Mouse (Mus musculus): Measurements from ENCODE around the gene G0s2. TPM values are rescaled to one million over a fixed set of nuclear protein-coding genes. Genes with fewer than 3 reads are reported as not detected.

Gene G0s2
- polyA plus RNA-seq, 1 experiment from 2014 or later = 7.9 TPM

DNA sequence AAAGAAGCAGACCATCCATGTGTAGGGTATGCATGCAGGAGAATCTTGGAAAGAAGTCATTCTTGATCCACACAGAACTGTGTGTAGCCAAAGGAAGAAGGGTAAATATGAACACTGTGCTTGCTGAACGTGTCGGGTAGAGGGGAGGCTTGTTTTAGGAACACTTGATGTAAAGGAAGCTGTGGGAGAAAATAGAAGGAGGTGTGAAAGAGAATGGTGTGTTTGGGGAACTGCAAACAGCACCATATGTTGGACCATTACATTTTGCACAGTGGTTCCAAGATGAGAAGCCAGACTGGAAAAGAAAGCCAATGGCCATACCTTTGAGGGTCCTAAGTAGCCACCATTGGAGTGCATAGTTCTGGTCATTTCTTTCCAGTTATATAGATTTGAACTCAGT, 23.0 kb downstream of the G0s2 start:
- H3K4me1 ChIP-seq (ENCODE audit: control insufficient read depth, insufficient read depth, low read length) = no peaks in the 10 kb centered on the region

DNA sequence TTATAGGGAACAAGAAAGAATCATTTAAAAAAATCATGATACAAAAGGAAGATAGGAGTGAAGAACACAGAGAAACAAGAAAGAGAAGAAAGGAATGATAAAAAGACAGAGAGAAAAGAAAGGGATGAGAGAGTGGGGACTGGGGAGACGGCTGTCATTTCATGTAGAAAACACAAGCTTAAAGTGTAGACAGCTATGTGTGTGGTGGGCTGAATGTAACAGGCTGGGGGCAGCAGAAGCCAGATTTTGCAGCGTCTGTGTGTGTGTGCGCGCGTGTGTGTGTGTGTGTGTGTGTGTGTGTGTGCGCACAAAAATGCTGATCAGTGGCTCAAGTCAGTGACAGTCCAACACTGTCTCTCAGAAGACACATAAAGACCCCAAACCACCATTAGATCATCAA, 28.8 kb downstream of the G0s2 start:
- no peaks in the 10 kb centered on the region for H3K9me3 ChIP-seq (ENCODE audit: control insufficient read depth, low read length)
- H3K9ac ChIP-seq (ENCODE audit: low read length) = no peak overlapping the region
- no peak for DNase-seq (ENCODE audit: low spot score, missing footprints)
- H3K4me3 ChIP-seq (ENCODE audit: low read depth, low read length) = no peak overlapping the region
- no peak overlapping the region for H3K27ac ChIP-seq (ENCODE audit: low read depth, low read length)
- 81% methylated on average over 6 of the region's 6 CpGs for WGBS
- no peaks in the 10 kb centered on the region for H3K27me3 ChIP-seq (ENCODE audit: control insufficient read depth, insufficient read depth, low read length)
- H3K4me1 ChIP-seq (ENCODE audit: control insufficient read depth, insufficient read depth, low read length) = no peaks in the 10 kb centered on the region
- H3K4me2 ChIP-seq = no peak overlapping the region
- ATAC-seq (ENCODE audit: low FRiP score) = no peak
- H3K36me3 ChIP-seq (ENCODE audit: control insufficient read depth, insufficient read depth, low read length) = no peaks in the 10 kb centered on the region

More for the DNA sequence above, 23.0 kb downstream of the G0s2 start:
- H3K27ac ChIP-seq (ENCODE audit: low read depth, low read length) = no peak overlapping the region
- no peaks in the 10 kb centered on the region for H3K36me3 ChIP-seq (ENCODE audit: control insufficient read depth, insufficient read depth, low read length)
- H3K4me2 ChIP-seq = no peak overlapping the region
- WGBS = 80% methylated on average over 2 of the region's 2 CpGs
- H3K9ac ChIP-seq (ENCODE audit: low read length) = no peak overlapping the region
- H3K9me3 ChIP-seq (ENCODE audit: control insufficient read depth, low read length) = no peaks in the 10 kb centered on the region
- DNase-seq (ENCODE audit: low spot score, missing footprints) = no peak
- H3K27me3 ChIP-seq (ENCODE audit: control insufficient read depth, insufficient read depth, low read length) = no peaks in the 10 kb centered on the region
- H3K4me3 ChIP-seq (ENCODE audit: low read depth, low read length) = no peak overlapping the region
- ATAC-seq (ENCODE audit: low FRiP score) = no peak

DNA sequence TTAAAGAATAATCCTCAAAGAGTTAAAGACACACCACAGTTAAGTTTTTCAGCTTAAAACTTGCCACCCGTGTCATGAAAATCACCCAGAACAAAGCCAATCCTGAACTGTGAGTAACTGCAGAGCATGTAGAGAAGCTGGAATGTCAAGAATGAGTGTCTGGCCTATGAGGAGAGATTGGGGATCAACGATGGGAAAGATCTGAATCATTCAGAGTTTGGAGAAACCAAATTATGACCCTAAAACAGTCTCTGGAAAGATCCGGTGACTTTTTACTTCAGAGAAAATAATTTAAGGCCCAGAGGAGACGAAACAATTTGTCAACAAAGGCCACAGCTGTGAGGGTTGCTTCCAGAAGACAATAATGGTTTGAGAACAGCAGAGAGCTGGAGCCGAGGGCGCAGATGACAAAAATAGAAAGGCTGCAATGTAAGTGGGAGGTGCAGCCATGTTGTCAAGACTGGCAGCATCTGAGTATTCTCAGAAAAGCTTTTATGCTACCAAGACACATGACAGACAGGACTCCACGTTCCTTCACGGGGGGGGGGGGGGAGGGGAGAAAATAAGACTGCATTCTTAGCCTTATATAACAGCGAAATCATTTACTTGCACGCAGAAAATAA, 29.3 kb downstream of the G0s2 start:
- Histone ChIP-seq H3K36me3 (ENCODE audit: control insufficient read depth, insufficient read depth, low read length) (no peaks in the 10 kb centered on the region), H3K9ac (ENCODE audit: low read length) (no peak overlapping the region), H3K4me1 (ENCODE audit: control insufficient read depth, insufficient read depth, low read length) (no peaks in the 10 kb centered on the region), H3K9me3 (ENCODE audit: control insufficient read depth, low read length) (no peaks in the 10 kb centered on the region), H3K4me2 (no peak overlapping the region), H3K27me3 (ENCODE audit: control insufficient read depth, insufficient read depth, low read length) (no peaks in the 10 kb centered on the region), H3K27ac (ENCODE audit: low read depth, low read length) (no peak overlapping the region), H3K4me3 (ENCODE audit: low read depth, low read length) (no peak overlapping the region)
- no peak for ATAC-seq (ENCODE audit: low FRiP score)
- no peak for DNase-seq (ENCODE audit: low spot score, missing footprints)
- 76% methylated on average over 10 of the region's 10 CpGs for WGBS

DNA sequence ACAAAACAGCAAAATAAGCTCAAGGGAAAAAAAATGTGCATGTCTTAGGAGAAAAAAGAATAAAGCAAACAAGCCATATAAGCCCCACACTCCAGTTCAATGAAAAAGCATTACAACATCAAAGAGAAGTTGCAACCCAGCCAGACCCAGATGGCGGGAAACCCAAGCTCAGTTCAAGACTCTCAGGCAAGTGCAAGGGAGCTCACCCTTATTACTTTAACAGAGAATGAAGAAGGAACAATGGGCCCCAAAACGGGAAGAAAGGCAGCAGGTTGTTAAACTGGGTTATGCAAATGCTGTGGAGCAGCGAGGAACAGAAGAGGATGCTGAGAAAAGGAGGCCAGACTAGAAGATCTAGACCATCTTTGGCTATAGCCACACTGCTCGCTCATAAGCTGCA, 30.2 kb downstream of the G0s2 start:
- no peak for DNase-seq (ENCODE audit: low spot score, missing footprints)
- H3K4me2 ChIP-seq = no peak overlapping the region
- no peak overlapping the region for H3K9ac ChIP-seq (ENCODE audit: low read length)
- H3K4me3 ChIP-seq (ENCODE audit: low read depth, low read length) = no peak overlapping the region
- no peaks in the 10 kb centered on the region for H3K27me3 ChIP-seq (ENCODE audit: control insufficient read depth, insufficient read depth, low read length)
- 54% methylated on average over 4 of the region's 4 CpGs for WGBS
- ATAC-seq (ENCODE audit: low FRiP score) = no peak
- H3K4me1 ChIP-seq (ENCODE audit: control insufficient read depth, insufficient read depth, low read length) = no peaks in the 10 kb centered on the region
- no peaks in the 10 kb centered on the region for H3K9me3 ChIP-seq (ENCODE audit: control insufficient read depth, low read length)
- no peaks in the 10 kb centered on the region for H3K36me3 ChIP-seq (ENCODE audit: control insufficient read depth, insufficient read depth, low read length)
- no peak overlapping the region for H3K27ac ChIP-seq (ENCODE audit: low read depth, low read length)

DNA sequence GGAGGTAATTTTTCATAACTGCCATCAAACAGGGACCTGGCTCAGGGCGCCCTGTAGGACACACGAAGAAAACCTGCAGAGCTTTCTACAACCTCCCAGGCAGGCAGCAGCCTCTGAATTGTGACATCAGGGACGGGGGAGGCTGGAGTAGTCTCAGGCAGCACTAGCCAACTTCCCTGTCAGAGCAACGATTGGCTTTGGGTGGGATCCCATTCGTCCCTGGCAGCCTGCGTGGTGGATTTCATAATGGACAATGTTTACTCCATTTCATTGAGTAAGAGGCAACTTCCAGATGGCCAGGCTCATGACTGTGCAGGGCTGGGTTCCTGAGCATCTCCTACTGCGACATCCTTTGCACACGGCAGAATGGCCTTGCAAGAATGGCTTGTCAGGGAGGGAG, 30.8 kb downstream of the G0s2 start:
- Histone ChIP-seq H3K4me1 (ENCODE audit: control insufficient read depth, insufficient read depth, low read length) (no peaks in the 10 kb centered on the region), H3K36me3 (ENCODE audit: control insufficient read depth, insufficient read depth, low read length) (no peaks in the 10 kb centered on the region), H3K9me3 (ENCODE audit: control insufficient read depth, low read length) (no peaks in the 10 kb centered on the region), H3K4me3 (ENCODE audit: low read depth, low read length) (no peak overlapping the region), H3K4me2 (no peak overlapping the region), H3K27me3 (ENCODE audit: control insufficient read depth, insufficient read depth, low read length) (no peaks in the 10 kb centered on the region), H3K9ac (ENCODE audit: low read length) (no peak overlapping the region), H3K27ac (ENCODE audit: low read depth, low read length) (no peak overlapping the region)
- WGBS = 80% methylated on average over 8 of the region's 8 CpGs
- ATAC-seq (ENCODE audit: low FRiP score) (no peak), DNase-seq (ENCODE audit: low spot score, missing footprints) (no peak)

DNA sequence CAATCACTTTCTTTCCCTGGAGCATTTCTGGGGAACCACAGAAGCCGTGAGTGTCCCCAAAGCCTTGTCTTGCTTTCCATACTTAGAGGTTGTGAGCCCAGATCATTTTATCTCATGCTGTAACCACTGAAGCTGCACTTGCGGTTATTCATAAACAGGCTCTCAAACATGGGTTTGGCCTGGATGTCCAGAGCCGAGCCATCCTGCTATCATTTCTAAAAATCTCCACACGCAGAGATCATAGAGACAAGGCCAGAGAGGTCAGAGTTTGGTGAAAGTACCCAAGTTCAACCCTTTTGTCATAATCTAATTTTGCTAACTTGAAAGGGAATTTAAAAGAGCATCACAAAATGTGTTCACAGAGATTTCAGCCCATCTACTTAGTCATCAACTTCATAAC, 31.6 kb downstream of the G0s2 start:
- Histone ChIP-seq H3K9ac (ENCODE audit: low read length) (no peak overlapping the region), H3K27ac (ENCODE audit: low read depth, low read length) (no peak overlapping the region), H3K27me3 (ENCODE audit: control insufficient read depth, insufficient read depth, low read length) (no peaks in the 10 kb centered on the region), H3K36me3 (ENCODE audit: control insufficient read depth, insufficient read depth, low read length) (no peaks in the 10 kb centered on the region), H3K4me1 (ENCODE audit: control insufficient read depth, insufficient read depth, low read length) (no peaks in the 10 kb centered on the region), H3K4me3 (ENCODE audit: low read depth, low read length) (no peak overlapping the region), H3K4me2 (no peak overlapping the region), H3K9me3 (ENCODE audit: control insufficient read depth, low read length) (no peaks in the 10 kb centered on the region)
- WGBS = 96% methylated on average over 4 of the region's 4 CpGs
- DNase-seq (ENCODE audit: low spot score, missing footprints) = no peak
- ATAC-seq (ENCODE audit: low FRiP score) = no peak

GRCm38 (mm10) chr1:193238426-193238825, 34.6 kb downstream of the G0s2 start:
- DNase-seq (ENCODE audit: low spot score, missing footprints) (no peak), ATAC-seq (ENCODE audit: low FRiP score) (no peak)
- H3K4me3 ChIP-seq (ENCODE audit: low read depth, low read length) = no peak overlapping the region
- H3K27ac ChIP-seq (ENCODE audit: low read depth, low read length) = no peak overlapping the region
- H3K9me3 ChIP-seq (ENCODE audit: control insufficient read depth, low read length) = no peaks in the 10 kb centered on the region
- no peaks in the 10 kb centered on the region for H3K4me1 ChIP-seq (ENCODE audit: control insufficient read depth, insufficient read depth, low read length)
- H3K9ac ChIP-seq (ENCODE audit: low read length) = no peak overlapping the region
- no peak overlapping the region for H3K4me2 ChIP-seq
- H3K27me3 ChIP-seq (ENCODE audit: control insufficient read depth, insufficient read depth, low read length) = no peaks in the 10 kb centered on the region
- H3K36me3 ChIP-seq (ENCODE audit: control insufficient read depth, insufficient read depth, low read length) = no peaks in the 10 kb centered on the region
- WGBS = 71% methylated on average over 4 of the region's 4 CpGs

GRCm38 (mm10) chr1:193234930-193235329, 38.1 kb downstream of the G0s2 start:
- 96% methylated on average over 7 of the region's 7 CpGs for WGBS
- H3K27me3 ChIP-seq (ENCODE audit: control insufficient read depth, insufficient read depth, low read length) = no peaks in the 10 kb centered on the region; the same call in 1 of the 2 replicates
- no peaks in the 10 kb centered on the region for H3K9me3 ChIP-seq (ENCODE audit: control insufficient read depth, low read length)
- no peak overlapping the region for H3K4me2 ChIP-seq
- no peaks in the 10 kb centered on the region for H3K4me1 ChIP-seq (ENCODE audit: control insufficient read depth, insufficient read depth, low read length)
- H3K27ac ChIP-seq (ENCODE audit: low read depth, low read length) = no peak overlapping the region
- no peak overlapping the region for H3K4me3 ChIP-seq (ENCODE audit: low read depth, low read length)
- H3K9ac ChIP-seq (ENCODE audit: low read length) = no peak overlapping the region
- DNase-seq (ENCODE audit: low spot score, missing footprints) (no peak), ATAC-seq (ENCODE audit: low FRiP score) (no peak)
- no peaks in the 10 kb centered on the region for H3K36me3 ChIP-seq (ENCODE audit: control insufficient read depth, insufficient read depth, low read length)

GRCm38 (mm10) chr1:193234130-193234645, 38.8 kb downstream of the G0s2 start:
- Histone ChIP-seq H3K4me2 (no peak overlapping the region), H3K27ac (ENCODE audit: low read depth, low read length) (no peak overlapping the region), H3K36me3 (ENCODE audit: control insufficient read depth, insufficient read depth, low read length) (no peaks in the 10 kb centered on the region), H3K9me3 (ENCODE audit: control insufficient read depth, low read length) (no peaks in the 10 kb centered on the region), H3K4me1 (ENCODE audit: control insufficient read depth, insufficient read depth, low read length) (no peaks in the 10 kb centered on the region), H3K4me3 (ENCODE audit: low read depth, low read length) (no peak overlapping the region), H3K9ac (ENCODE audit: low read length) (no peak overlapping the region), H3K27me3 (ENCODE audit: control insufficient read depth, insufficient read depth, low read length) (no peaks in the 10 kb centered on the region; the same call in 1 of the 2 replicates)
- 93% methylated on average over 2 of the region's 2 CpGs for WGBS
- ATAC-seq (ENCODE audit: low FRiP score) = no peak
- no peak for DNase-seq (ENCODE audit: low spot score, missing footprints)
